Mouse (Mus musculus): ENCODE measurements around the gene Flt3. TPM values are rescaled to one million over a fixed set of nuclear protein-coding genes. Genes with fewer than 3 reads are reported as not detected.

Flt3 gene
- total and polyA plus RNA-seq, 3 experiments = 0.76 to 3.3 (median 2.3) TPM

DNA sequence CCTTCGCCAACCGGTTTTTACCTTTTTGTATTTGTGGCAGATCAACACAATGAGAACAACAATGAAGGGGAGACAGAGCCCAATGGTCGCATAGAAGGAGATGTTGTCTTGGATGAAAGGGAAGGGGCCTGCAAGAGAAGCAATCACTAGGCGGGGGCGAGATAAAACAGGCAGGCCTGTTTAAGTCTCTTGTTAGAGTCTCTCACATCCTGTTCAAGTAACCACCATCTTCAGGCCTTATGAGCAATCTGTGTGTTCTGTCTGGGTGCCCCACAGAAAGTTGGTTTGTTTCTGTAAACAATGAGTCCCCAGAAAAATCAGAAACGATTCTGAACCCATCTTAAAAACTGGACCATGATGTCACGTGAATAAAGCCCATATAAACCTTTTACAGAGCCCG lies 45.3 kb downstream of the Flt3 start:
- Histone ChIP-seq H3K4me3 (replicated peaks in 1 of 3; ENCODE audit: low read depth in 2 of 3, low read length in 2 of 3, poor library complexity in 1 of 3) (no peak overlapping the region), H3K27ac (ENCODE audit: insufficient read depth, low read depth) (no peak overlapping the region)
- dilution Hi-C loops (cut with MboI; ENCODE audit: extremely low pct_ligation_motif_present, extremely low pct_unique_long_range_greater_than_20kb, low sequenced_read_pairs) = no loop called here

DNA sequence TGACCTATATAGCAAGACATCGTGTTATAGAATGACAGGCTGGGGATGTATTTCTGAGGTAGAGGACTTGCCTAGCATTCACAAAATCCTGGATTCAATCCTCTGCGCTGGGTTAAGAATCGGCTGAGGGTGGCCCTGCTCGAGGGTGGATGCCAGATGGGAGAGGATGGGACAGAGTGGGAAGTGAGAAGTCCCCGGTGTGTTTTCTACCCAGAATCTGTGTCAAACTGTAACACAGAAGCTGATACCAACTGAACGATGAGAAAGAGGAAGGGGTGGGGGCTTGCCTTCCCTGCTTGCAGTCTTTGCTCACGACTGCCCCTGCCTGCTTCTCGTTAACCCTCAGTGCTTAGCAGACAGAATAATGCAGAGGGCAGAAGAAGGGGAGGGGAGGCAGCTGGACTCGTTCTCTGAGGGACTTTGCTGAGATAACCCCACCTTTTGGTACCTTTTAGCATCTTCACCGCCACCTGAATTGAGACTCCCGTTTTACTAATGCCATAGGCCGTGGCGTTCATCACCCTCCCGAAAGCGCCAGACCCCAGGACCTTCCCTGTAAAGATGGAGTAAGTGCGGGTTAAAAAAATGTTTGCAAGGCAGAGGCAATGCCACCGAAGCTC lies 46.0 kb downstream of the Flt3 start:
- in situ Hi-C loops (cut with MboI; ENCODE audit: low pct_ligation_motif_present, low pct_unique_long_range_greater_than_20kb, low sequenced_read_pairs) (no loop called here), dilution Hi-C loops (cut with MboI; ENCODE audit: extremely low pct_ligation_motif_present, extremely low pct_unique_long_range_greater_than_20kb, low sequenced_read_pairs) (no loop called here)
- no peaks in the 10 kb centered on the region for H3K27me3 ChIP-seq (replicated peaks)
- no peak for DNase-seq (ENCODE audit: extremely low read depth)
- no peak overlapping the region for H3K4me2 ChIP-seq (ENCODE audit: insufficient read depth, low read depth, poor library complexity, severe bottlenecking)
- H3K27ac ChIP-seq (ENCODE audit: insufficient read depth, low read depth) = no peak overlapping the region
- no peak overlapping the region for H3K4me3 ChIP-seq (replicated peaks in 1 of 3; ENCODE audit: low read depth in 2 of 3, low read length in 2 of 3, poor library complexity in 1 of 3)
- H3K4me1 ChIP-seq (ENCODE audit: control insufficient read depth in 1 of 2, insufficient read depth in 2 of 2) = peaks cover 11 to 49% of the 10 kb centered on the region in 2 experiments
- TF ChIP-seq TBP (conservative IDR thresholded peaks at IDR 0.05; ENCODE audit: low read depth, low read length) (no peak), TCF12 (IDR thresholded peaks at IDR 0.05; ENCODE audit: low read depth, low read length) (no peak), USF1 (IDR thresholded peaks at IDR 0.05; ENCODE audit: low read depth, low read length) (no peak), ZKSCAN1 (IDR thresholded peaks at IDR 0.05; ENCODE audit: borderline replicate concordance, low read depth, low read length) (no peak), MEF2A (IDR thresholded peaks at IDR 0.05; ENCODE audit: borderline replicate concordance, low read depth, low read length) (no peak), JUN (IDR thresholded peaks at IDR 0.05; ENCODE audit: insufficient read depth, low read depth, low read length) (no peak), POLR2AphosphoS2 (IDR thresholded peaks at IDR 0.05; ENCODE audit: low read depth, low read length) (no peak), MAZ (IDR thresholded peaks at IDR 0.05; ENCODE audit: low read depth, low read length) (no peak), KAT2A (IDR thresholded peaks at IDR 0.05; ENCODE audit: insufficient replicate concordance, low read length) (no peak), ETS1 (conservative IDR thresholded peaks at IDR 0.05; ENCODE audit: low read depth, low read length) (no peak), HCFC1 (IDR thresholded peaks at IDR 0.05; ENCODE audit: low read depth, low read length) (no peak)
- no peaks in the 10 kb centered on the region for H3K36me3 ChIP-seq (replicated peaks in 1 of 2; ENCODE audit: control insufficient read depth in 1 of 2, insufficient read depth in 1 of 2, low read length in 1 of 2)
- no peak overlapping the region for H3K9ac ChIP-seq (ENCODE audit: insufficient read depth, low read depth)
- peaks cover 4% of the 10 kb centered on the region for H3K9me3 ChIP-seq (replicated peaks; ENCODE audit: low read length)
- no peaks in the 10 kb centered on the region for H3K79me2 ChIP-seq (replicated peaks; ENCODE audit: control insufficient read depth, extremely low read depth, insufficient read depth, poor library complexity, severe bottlenecking)

More for the DNA sequence above, 45.3 kb downstream of the Flt3 start:
- in situ Hi-C loops (cut with MboI; ENCODE audit: low pct_ligation_motif_present, low pct_unique_long_range_greater_than_20kb, low sequenced_read_pairs) = no loop called here
- H3K36me3 ChIP-seq (replicated peaks in 1 of 2; ENCODE audit: control insufficient read depth in 1 of 2, insufficient read depth in 1 of 2, low read length in 1 of 2) = no peaks in the 10 kb centered on the region
- no peak overlapping the region for H3K4me2 ChIP-seq (ENCODE audit: insufficient read depth, low read depth, poor library complexity, severe bottlenecking)
- peaks cover 11 to 48% of the 10 kb centered on the region in 2 experiments for H3K4me1 ChIP-seq (ENCODE audit: control insufficient read depth in 1 of 2, insufficient read depth in 2 of 2)
- no peak overlapping the region for H3K9ac ChIP-seq (ENCODE audit: insufficient read depth, low read depth)
- peaks cover 4% of the 10 kb centered on the region for H3K9me3 ChIP-seq (replicated peaks; ENCODE audit: low read length)
- DNase-seq (ENCODE audit: extremely low read depth) = no peak
- TF ChIP-seq ZKSCAN1 (IDR thresholded peaks at IDR 0.05; ENCODE audit: borderline replicate concordance, low read depth, low read length) = no peak
- no peak for TF ChIP-seq EP300 (IDR thresholded peaks at IDR 0.05; ENCODE audit: low read length)
- TF ChIP-seq E2F4 (IDR thresholded peaks at IDR 0.05; ENCODE audit: insufficient replicate concordance, low read depth, low read length) = no peak
- TF ChIP-seq UBTF (IDR thresholded peaks at IDR 0.05; ENCODE audit: low read depth, low read length) = no peak
- no peak for TF ChIP-seq GABPA (IDR thresholded peaks at IDR 0.05; ENCODE audit: insufficient replicate concordance, low read depth, low read length)
- no peak for TF ChIP-seq TCF12 (IDR thresholded peaks at IDR 0.05; ENCODE audit: low read depth, low read length)
- no peak for TF ChIP-seq POLR2AphosphoS2 (IDR thresholded peaks at IDR 0.05; ENCODE audit: low read depth, low read length)
- no peak for TF ChIP-seq IRF4 (IDR thresholded peaks at IDR 0.05; ENCODE audit: low read depth, low read length)
- TF ChIP-seq JUND (conservative IDR thresholded peaks at IDR 0.05; ENCODE audit: low read depth, low read length) = no peak
- TF ChIP-seq MXI1 (IDR thresholded peaks at IDR 0.05; ENCODE audit: low read depth, low read length) = no peak
- TF ChIP-seq RAD21 (IDR thresholded peaks at IDR 0.05; ENCODE audit: low read depth, low read length) = no peak
- no peaks in the 10 kb centered on the region for H3K79me2 ChIP-seq (replicated peaks; ENCODE audit: control insufficient read depth, extremely low read depth, insufficient read depth, poor library complexity, severe bottlenecking)
- no peaks in the 10 kb centered on the region for H3K27me3 ChIP-seq (replicated peaks)
